Mouse (Mus musculus) adrenal gland, postnatal 4 days (tissue): Measurements from ENCODE around the gene Pofut2. TPM values are rescaled to one million over a fixed set of nuclear protein-coding genes. Genes with fewer than 3 reads are reported as not detected.
A peak's percentile ranks its signal among the peaks of the same experiment; 100 is the strongest.

ENCODE experiments used
- DNase-seq, 2 experiments: peaks; one replicate each; pipeline ENCODE4 v3.0.0; 2021 to 2022; ENCODE audit warnings: low spot score in 2 of 2, mixed read lengths in 2 of 2
- total RNA-seq, 2 experiments: library from RNA; stranded (reverse); gene quantifications; 2 replicates each; pipeline ENCODE4 v1.2.3; 2021

Pofut2 gene
- total RNA-seq, 2 experiments from 2014 or later: 75.4 to 78.5 TPM

- peak in 1 of 2 experiments; percentile 50 for DNase-seq
Observed at GRCm38 (mm10) chr10:77229609-77230595, 29.1 kb upstream of the Pofut2 start.

- DNase-seq: no peak
Observed at GRCm38 (mm10) chr10:77231861-77232755, 26.9 kb upstream of the Pofut2 start.

GRCm38 (mm10) chr10:77233230-77233629 lies 25.8 kb upstream of the Pofut2 start:
- no peak for DNase-seq

GRCm38 (mm10) chr10:77234991-77235616 lies 23.9 kb upstream of the Pofut2 start:
- no peak for DNase-seq

GRCm38 (mm10) chr10:77237795-77238580 lies 21.0 kb upstream of the Pofut2 start:
- DNase-seq: no peak

GRCm38 (mm10) chr10:77240764-77241163 lies 18.3 kb upstream of the Pofut2 start:
- DNase-seq: no peak

GRCm38 (mm10) chr10:77242396-77242795 lies 16.6 kb upstream of the Pofut2 start:
- no peak for DNase-seq

GRCm38 (mm10) chr10:77242871-77243270 lies 16.1 kb upstream of the Pofut2 start:
- no peak for DNase-seq

- DNase-seq: no peak
Observed at GRCm38 (mm10) chr10:77243572-77244161, 15.4 kb upstream of the Pofut2 start.

- DNase-seq: no peak
Observed at GRCm38 (mm10) chr10:77244777-77245176, 14.2 kb upstream of the Pofut2 start.

- DNase-seq: no peak
Observed at GRCm38 (mm10) chr10:77247048-77247447, 12.0 kb upstream of the Pofut2 start.

- no peak for DNase-seq
Observed at GRCm38 (mm10) chr10:77247707-77248106, 11.3 kb upstream of the Pofut2 start.

- peak; percentile 26 to 57 for DNase-seq
Observed at GRCm38 (mm10) chr10:77251223-77251783, 7.7 kb upstream of the Pofut2 start.

GRCm38 (mm10) chr10:77251784-77252539 lies 7.1 kb upstream of the Pofut2 start:
- DNase-seq: peak; percentile 32 to 37

- peak; percentile 53 to 64 for DNase-seq
Observed at GRCm38 (mm10) chr10:77252790-77253189, 6.2 kb upstream of the Pofut2 start.

- no peak for DNase-seq
Observed at GRCm38 (mm10) chr10:77255231-77255630, 3.8 kb upstream of the Pofut2 start.

GRCm38 (mm10) chr10:77255676-77256075 lies 3.3 kb upstream of the Pofut2 start:
- DNase-seq: no peak

GRCm38 (mm10) chr10:77258041-77258590 lies 902 bp upstream of the Pofut2 start:
- no peak for DNase-seq
